Mouse (Mus musculus): ENCODE measurements around the gene Hoxb9.

GRCm38 (mm10) chr11:96323154-96323553 lies 51.9 kb downstream of the Hoxb9 start, which contains the start of gene Hoxb3:
- TF ChIP-seq CTCF (conservative IDR thresholded peaks at IDR 0.05; ENCODE audit: low read length) (no peak), POU5F1 (IDR thresholded peaks at IDR 0.05; ENCODE audit: borderline replicate concordance, low read length) (no peak), NANOG (IDR thresholded peaks at IDR 0.05; ENCODE audit: borderline replicate concordance, low read length) (no peak)

All from E14TG2a.4 (cell line).